Mouse (Mus musculus): ENCODE results near the gene Rpl15.
"Not testable (repeated sequence)": the region's sequence is repeated elsewhere in the genome, so short reads cannot be mapped to it uniquely, and the experiment has no call there.

The Rpl15 gene

DNA sequence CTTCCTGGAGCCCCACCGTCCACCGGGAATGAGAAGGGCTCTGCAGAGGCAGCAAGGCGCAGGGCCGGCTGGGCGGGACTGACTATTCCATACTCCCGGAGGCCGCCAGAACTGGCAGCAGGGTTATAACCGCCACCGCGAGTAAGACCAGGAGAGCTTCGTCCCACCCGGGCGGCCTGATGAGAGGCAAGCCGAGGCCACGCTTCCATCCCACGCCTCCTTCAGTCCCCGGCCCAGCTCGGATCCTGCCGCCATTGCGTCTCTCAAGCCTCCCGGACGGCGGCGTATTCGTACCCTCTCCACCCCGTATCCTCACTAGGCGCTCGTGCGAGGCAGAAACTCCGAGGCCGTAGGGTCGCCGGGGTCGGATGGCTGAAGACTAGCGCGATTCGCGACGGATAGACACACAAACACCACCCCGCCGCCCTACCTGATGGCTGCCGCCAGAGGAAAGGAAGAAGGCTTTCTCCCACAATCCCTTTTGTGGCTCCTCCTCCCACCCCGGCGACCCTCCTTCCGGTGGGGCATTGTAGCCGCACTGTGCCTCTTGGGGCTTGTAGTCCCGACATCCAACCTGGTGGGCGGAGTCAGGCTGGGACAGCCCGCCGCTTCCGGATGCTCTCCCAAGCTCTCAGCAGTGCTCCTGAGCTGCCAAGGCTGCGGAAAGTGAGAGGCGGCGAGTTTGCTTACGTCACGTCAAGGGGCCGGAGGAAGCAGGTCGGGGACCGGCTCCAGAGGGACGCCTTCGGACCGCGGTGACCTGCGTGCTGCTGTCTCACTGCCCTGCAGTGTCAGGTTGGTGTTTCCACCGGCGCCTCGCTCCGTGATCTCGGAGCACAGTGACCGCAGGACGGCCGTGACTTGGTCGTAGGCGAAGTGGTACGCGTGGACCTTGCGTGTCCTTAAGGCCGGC, at the start of gene Rpl15, which contains the start of gene Nkiras1:
Gene Rpl15 (minus strand): TSS at position 863 of the 913 bp plus-strand sequence.
Gene Nkiras1 (plus strand): TSS at position 608 of the 913 bp plus-strand sequence.
- peak; percentile 100 for DNase-seq

- DNase-seq: no peak
Measured at GRCm38 (mm10) chr14:18317457-18318411, 46.5 kb upstream of the Rpl15 start.

GRCm38 (mm10) chr14:18304165-18304564, 33.0 kb upstream of the Rpl15 start:
- no peak for DNase-seq

DNA sequence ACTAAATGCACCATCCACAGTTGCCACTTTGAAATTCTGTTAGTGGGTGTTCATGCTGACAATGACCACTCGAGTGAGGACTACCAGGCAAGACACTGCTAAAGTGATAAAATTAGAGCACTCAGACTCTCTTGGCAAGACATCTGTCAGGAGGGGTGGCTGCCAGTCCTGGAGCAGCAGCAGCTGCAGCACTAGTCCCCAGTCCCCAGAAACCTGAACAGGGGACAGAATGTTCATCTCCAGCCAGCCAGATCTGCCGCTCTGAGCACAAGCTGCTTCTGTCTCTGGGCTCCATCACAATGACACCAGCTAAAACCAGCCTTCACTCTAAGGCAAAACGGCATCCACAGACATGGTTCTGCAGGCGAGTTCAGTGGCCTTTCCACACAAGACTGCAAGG, 32.1 kb upstream of the Rpl15 start:
- no peak for DNase-seq

DNA sequence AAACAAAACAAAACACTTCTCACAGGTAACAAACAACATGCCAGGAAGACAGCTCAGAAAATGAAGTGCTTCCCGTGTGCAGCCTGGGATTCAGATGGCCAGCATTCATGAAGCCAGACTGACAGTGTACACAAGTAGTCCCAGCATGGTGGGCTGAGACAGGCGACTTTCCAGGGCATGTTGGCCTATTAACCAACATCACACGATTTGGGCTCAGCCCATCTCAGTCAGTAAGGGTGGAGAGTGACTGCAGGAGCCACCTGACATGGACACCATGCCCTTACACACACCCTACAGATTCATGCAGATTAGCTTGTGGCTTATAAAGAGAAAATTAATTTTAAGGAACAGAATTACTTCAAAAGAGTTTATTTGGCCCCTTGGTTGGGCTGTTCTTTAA, 31.6 kb upstream of the Rpl15 start:
- DNase-seq: no peak

- DNase-seq: peak; percentile 59
Measured at GRCm38 (mm10) chr14:18301591-18301990, 30.4 kb upstream of the Rpl15 start.

DNA sequence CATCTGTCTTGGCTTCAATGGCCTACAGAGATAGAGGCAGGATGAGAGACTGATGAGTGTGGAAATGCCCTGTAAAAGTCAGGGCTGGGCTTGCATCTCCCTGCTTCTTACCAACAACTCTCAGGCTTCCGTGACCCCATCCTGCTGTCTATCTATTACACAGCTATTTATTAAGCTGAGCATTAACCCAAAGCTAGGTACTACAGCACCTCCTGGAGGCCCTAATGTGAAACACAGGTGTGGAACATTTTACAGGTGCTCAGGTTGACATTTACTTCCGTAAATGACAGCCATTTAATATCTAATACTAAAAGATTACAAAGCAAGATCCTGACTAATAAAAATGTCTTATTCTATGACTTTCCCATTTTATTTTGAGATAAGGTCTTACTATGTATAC, 29.5 kb upstream of the Rpl15 start:
- peak; percentile 38 for DNase-seq

DNA sequence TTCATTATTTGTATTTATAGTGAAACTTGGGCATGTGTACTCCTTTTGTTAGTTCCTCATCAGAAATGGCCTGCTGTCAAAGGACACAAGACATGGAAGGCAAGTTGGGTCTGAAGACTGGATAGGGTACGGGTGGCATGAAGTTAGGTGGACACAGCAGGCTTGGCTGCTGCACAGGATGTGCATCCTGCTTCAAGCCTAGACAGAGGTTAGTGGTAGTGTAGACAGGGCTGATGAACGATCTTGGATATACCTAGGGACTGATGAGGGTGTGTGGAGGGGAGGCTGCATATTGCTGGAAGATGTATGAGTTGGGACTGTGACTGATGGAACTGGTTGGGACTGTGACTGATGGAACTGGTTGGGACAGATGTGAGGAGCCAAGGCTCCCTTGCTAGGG, 27.7 kb upstream of the Rpl15 start:
- DNase-seq: no peak

DNA sequence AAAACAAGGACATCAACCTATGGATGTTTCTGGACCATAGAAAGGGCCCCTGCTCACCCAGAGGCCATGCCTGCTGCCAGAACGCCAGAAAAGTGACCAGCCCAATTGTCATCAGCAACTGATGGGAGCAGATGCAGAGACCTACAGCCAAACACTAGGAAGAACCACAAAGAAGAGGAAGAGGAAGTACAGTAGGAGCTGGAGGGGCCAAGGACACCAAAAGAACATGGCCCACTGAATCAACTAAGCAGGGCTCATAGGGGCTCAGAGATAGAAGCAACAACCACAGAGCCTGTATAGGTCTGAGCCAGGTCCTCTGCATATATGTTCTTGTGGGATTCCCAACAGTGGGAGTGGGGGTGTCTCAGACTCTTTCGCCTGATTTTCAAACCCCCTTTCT, 26.2 kb upstream of the Rpl15 start:
- DNase-seq: no peak

GRCm38 (mm10) chr14:18292578-18292977, 21.4 kb upstream of the Rpl15 start:
- no peak for DNase-seq

DNA sequence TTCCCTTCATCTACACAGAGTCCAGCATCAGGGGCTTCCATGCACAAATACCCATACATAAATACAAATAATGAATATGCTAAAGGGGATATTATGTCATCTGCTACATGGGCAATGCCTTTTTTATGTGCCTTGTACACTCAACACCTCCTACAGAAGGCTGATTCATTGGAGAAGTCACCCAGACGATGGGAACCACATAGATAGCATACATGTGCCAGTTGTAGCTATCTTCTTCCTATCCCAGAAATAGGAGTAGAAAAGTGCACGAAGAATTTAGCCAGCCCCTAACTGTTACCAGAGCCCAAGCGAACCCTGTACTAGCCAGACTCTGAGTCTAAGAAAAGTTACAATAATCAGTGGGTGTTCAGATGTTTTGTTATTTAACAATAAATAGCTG, 20.9 kb upstream of the Rpl15 start:
- DNase-seq: no peak

GRCm38 (mm10) chr14:18287391-18287790, 16.2 kb upstream of the Rpl15 start:
- peak; percentile 49 for DNase-seq

DNA sequence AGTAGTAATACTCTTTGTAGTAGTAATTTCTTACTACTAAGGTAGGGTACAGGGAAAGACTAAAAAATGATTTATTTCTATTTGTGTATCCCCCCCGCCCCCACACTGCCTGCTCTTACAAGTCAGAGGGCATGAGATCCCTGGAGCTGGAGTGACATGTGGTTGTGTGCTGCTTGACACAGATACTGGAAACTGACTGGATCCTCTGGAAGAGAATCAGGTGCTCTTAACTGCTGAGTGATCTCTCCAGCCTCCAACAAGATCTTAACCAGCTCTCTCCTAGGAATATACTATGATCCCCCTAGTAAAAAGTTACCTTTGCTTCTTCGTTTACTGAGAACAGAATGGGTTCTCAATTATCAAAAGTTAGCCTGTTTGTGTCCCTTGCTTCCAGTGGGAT, 15.2 kb upstream of the Rpl15 start:
- no peak for DNase-seq

- no peak for DNase-seq
Measured at GRCm38 (mm10) chr14:18285476-18285875, 14.3 kb upstream of the Rpl15 start.

DNA sequence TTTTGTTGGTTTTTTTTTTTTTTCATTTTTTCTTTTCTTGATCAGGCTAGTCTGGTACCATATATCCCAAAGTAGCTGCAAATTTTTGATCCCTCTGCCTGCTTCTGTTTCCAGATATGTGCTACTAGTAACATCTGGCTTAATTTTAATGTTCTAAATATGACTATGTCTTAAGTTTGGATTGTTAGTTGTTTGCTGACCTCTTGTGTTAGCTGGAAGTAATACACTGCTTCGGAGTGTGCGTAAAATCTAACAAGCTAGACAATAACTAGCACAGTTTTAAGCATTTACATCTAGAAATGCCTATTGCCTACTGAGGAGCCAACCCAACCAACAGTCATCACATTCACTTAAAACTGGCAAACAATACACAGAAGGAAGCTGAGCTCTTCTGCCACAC, 13.4 kb upstream of the Rpl15 start:
- peak; percentile 62 for DNase-seq

DNA sequence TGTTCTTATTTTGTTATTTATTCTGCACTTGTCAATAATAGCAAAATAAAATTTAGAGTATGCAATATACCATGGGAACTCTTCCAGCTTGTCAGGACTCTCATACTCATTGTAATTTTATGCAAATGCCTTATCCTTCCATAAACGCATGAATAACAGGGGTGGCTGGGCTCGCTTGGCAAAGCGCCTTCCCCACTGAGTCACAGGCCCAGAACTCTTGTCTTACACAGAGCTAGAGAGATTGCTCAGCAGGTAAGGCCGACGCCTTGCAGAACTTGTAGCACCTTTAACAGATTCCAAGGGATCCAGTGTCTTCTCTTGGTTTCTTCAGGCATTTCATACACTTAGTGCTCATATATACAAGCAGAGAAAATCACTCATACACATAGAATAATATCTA, 9.2 kb upstream of the Rpl15 start:
- DNase-seq: no peak

DNA sequence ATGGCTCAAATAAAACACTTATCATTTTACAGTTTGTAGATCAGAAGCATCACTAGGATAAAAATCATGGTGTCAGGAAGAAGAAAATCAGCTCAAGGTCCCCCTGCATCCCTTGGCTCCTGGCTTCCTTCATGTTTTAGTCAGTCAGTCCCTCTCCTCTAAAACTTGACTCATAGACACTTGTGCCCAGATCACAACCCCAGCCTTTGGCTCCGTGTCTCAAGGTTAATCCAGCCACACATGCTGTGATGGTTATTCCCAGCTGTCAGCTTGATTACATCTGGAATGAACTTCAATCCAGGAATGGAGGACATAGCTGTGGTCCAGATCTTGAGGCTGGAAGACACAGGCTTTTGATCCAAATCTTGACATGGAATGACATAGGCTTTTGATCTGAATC, 3.3 kb upstream of the Rpl15 start:
- no peak for DNase-seq

- no peak for DNase-seq
Measured at GRCm38 (mm10) chr14:18271666-18272065, 475 bp upstream of the Rpl15 start.

DNA sequence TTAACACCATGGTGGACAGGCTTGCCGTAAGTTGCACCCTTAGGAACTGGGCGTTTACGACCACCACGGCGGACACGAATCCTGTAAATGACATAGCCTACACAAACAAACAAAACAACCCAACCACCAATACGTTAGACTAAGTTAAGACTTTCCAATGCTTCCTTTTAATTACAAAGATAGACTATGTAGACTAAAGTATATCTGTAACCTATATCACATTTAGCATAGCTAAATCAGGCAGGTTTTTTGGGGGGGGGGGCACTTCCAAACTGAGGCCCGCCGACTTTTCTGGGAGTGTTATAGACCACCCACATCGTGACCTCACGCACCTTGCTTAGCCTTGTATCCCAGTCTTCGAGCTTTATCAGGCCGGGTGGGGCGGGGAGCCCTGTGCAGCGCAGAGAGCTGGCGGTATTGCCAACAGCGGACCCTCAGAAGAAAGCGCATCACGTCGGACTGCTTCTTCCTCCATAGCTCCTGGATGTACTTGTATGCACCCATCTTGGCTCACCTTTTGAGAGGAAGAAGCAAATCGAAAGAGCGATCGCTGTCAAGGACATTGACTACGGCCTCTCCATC, 1.2 kb downstream of the Rpl15 start:
- not testable (repeated sequence) for DNase-seq

- DNase-seq: peak; percentile 13
Measured at GRCm38 (mm10) chr14:18263427-18263826, 7.8 kb downstream of the Rpl15 start.

DNA sequence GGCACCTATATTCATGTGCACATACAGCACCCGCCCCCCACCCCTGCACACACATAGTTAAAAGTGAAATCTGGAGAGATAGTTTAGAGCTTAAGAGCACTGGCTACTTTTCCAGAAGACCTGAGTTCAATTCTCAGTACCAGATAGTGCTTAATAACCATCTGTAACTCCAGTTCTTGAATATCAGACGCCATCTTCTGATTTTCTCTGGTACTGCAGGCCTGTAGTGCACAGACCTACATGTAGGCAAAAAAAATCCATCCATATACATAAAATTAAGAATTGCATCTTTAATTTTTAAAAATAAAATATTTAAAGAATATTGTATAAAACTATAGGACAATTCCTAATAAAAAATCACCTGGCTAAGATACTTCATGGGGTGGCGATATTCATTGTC, 10.0 kb downstream of the Rpl15 start:
- DNase-seq: no peak

GRCm38 (mm10) chr14:18242638-18243130, 28.5 kb downstream of the Rpl15 start:
- no peak for DNase-seq

DNA sequence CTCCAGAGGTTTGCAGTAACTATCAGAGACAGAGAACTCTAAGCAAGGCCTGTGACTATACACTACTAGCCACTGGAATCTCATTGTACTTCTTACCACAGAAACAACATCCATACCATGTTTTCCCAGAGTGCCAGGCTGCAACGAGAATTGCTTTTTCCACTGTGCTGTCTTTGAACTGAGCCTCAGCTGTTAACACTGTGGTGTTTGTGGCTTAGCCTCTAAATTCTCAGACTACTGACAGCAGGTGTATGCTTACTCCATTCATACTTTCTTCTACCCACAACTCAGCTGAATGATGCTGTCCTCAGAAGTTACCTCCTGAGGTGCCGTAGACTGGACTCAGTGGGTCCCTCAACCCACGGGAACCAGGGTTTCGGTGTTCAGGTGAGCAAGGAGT, 29.4 kb downstream of the Rpl15 start:
- no peak for DNase-seq

All from lung, postnatal 36 days (tissue).